Mouse (Mus musculus) CH12.LX (cell line): ENCODE measurements around the gene St7. TPM values are rescaled to one million over a fixed set of nuclear protein-coding genes. Genes with fewer than 3 reads are reported as not detected.

Experiments used
- DNase-seq: peaks from one replicate; pipeline ENCODE4 v3.0.0-alpha.2; 2013; ENCODE audit errors: extremely low read depth
- H3K27ac ChIP-seq: 2 replicates; pipeline ENCODE4 v1.5.1; 2012; ENCODE audit warnings: low read depth, mild to moderate bottlenecking, control low read depth, moderate library complexity; ENCODE audit not compliant: insufficient read depth
- H3K27me3 ChIP-seq: replicated peaks from 2 replicates; pipeline ENCODE3; 2012; ENCODE audit warnings: inconsistent platforms
- H3K36me3 ChIP-seq, 2 experiments: replicated peaks in 1 of 2; 2 replicates each; pipeline versions ENCODE3 to v1.6.1; 2012; ENCODE audit warnings: inconsistent platforms in 1 of 2, low read length in 1 of 2, mild to moderate bottlenecking in 1 of 2, mixed read lengths in 1 of 2, moderate library complexity in 1 of 2; ENCODE audit not compliant: control insufficient read depth in 1 of 2, insufficient read depth in 1 of 2
- H3K4me1 ChIP-seq, 2 experiments: 2 replicates each; pipeline ENCODE4 v1.6.1; 2012; ENCODE audit warnings: inconsistent platforms in 1 of 2, moderate library complexity in 1 of 2; ENCODE audit not compliant: insufficient read depth in 2 of 2, control insufficient read depth in 1 of 2
- H3K4me2 ChIP-seq: 2 replicates; pipeline ENCODE4 v1.6.1; 2012; ENCODE audit warnings: low read depth, mild to moderate bottlenecking, control low read depth; ENCODE audit not compliant: poor library complexity, insufficient read depth, severe bottlenecking
- H3K4me3 ChIP-seq, 3 experiments: fragments of 150-350 bp in 1 of 3; sonication (generic) in 1 of 3; replicated peaks in 1 of 3; 2 replicates each; pipeline versions ENCODE3 to v1.5.1; 2011 to 2012; ENCODE audit warnings: low read depth in 2 of 3, low read length in 2 of 3, mild to moderate bottlenecking in 2 of 3, moderate library complexity in 2 of 3, control low read depth in 1 of 3, improper control_type of control experiment in 1 of 3, inconsistent platforms in 1 of 3, mixed read lengths in 1 of 3; ENCODE audit not compliant: poor library complexity in 1 of 3
- H3K79me2 ChIP-seq: replicated peaks from 2 replicates; pipeline ENCODE4 v1.6.1; 2012; ENCODE audit warnings: mild to moderate bottlenecking, moderate library complexity; ENCODE audit not compliant: control insufficient read depth, poor library complexity, insufficient read depth, severe bottlenecking; ENCODE audit errors: extremely low read depth
- H3K9ac ChIP-seq: 2 replicates; pipeline ENCODE4 v1.6.1; 2012; ENCODE audit warnings: low read depth, mild to moderate bottlenecking, control low read depth, moderate library complexity; ENCODE audit not compliant: insufficient read depth
- H3K9me3 ChIP-seq: replicated peaks from 2 replicates; pipeline ENCODE3; 2012; ENCODE audit warnings: low read length, inconsistent platforms, mixed read lengths
- BHLHE40 ChIP-seq: IDR thresholded peaks from 2 replicates; pipeline ENCODE4 v1.6.1; 2011; ENCODE audit warnings: mild to moderate bottlenecking, low read depth, low read length, improper control_type of control experiment
- GABPA ChIP-seq: IDR thresholded peaks from 2 replicates; pipeline ENCODE4 v1.6.1; 2012; ENCODE audit warnings: low read depth, low read length, improper control_type of control experiment, inconsistent platforms; ENCODE audit not compliant: insufficient replicate concordance
- HCFC1 ChIP-seq: IDR thresholded peaks from 2 replicates; pipeline ENCODE4 v1.6.1; 2012; ENCODE audit warnings: low read depth, mild to moderate bottlenecking, inconsistent platforms, low read length, improper control_type of control experiment
- JUN ChIP-seq: IDR thresholded peaks from 2 replicates; pipeline ENCODE4 v1.6.1; 2011; ENCODE audit warnings: low read depth, mild to moderate bottlenecking, low read length, improper control_type of control experiment, moderate library complexity; ENCODE audit not compliant: insufficient read depth
- JUND ChIP-seq: conservative IDR thresholded peaks from 2 replicates; pipeline ENCODE4 v1.6.1; 2011; ENCODE audit warnings: low read depth, low read length, improper control_type of control experiment
- MAFK ChIP-seq: IDR thresholded peaks from 2 replicates; pipeline ENCODE4 v1.6.1; 2011; ENCODE audit warnings: low read length, improper control_type of control experiment; ENCODE audit not compliant: insufficient replicate concordance
- MXI1 ChIP-seq: IDR thresholded peaks from 2 replicates; pipeline ENCODE4 v1.6.1; 2011; ENCODE audit warnings: mild to moderate bottlenecking, low read depth, low read length, improper control_type of control experiment
- NELFE ChIP-seq: IDR thresholded peaks from 2 replicates; pipeline ENCODE4 v1.6.1; 2011; ENCODE audit warnings: low read depth, low read length, improper control_type of control experiment
- POLR2A ChIP-seq: IDR thresholded peaks from 2 replicates; pipeline ENCODE4 v1.6.1; 2011; ENCODE audit warnings: low read depth, mild to moderate bottlenecking, improper control_type of control experiment, low read length
- POLR2AphosphoS2 ChIP-seq: IDR thresholded peaks from 2 replicates; pipeline ENCODE4 v1.6.1; 2011; ENCODE audit warnings: low read depth, low read length, improper control_type of control experiment
- RAD21 ChIP-seq: IDR thresholded peaks from 2 replicates; pipeline ENCODE4 v1.6.1; 2011; ENCODE audit warnings: low read depth, mild to moderate bottlenecking, low read length, improper control_type of control experiment, moderate library complexity
- RCOR1 ChIP-seq: conservative IDR thresholded peaks from 2 replicates; pipeline ENCODE4 v1.6.1; 2012; ENCODE audit warnings: low read depth, mild to moderate bottlenecking, inconsistent platforms, low read length, improper control_type of control experiment
- UBTF ChIP-seq: IDR thresholded peaks from 2 replicates; pipeline ENCODE4 v1.6.1; 2012; ENCODE audit warnings: low read depth, mild to moderate bottlenecking, inconsistent platforms, low read length, improper control_type of control experiment, moderate library complexity
- ZC3H11A ChIP-seq: IDR thresholded peaks from 2 replicates; pipeline ENCODE4 v1.6.1; 2012; ENCODE audit warnings: low read depth, mild to moderate bottlenecking, inconsistent platforms, low read length, improper control_type of control experiment
- ZKSCAN1 ChIP-seq: IDR thresholded peaks from 2 replicates; pipeline ENCODE4 v1.6.1; 2012; ENCODE audit warnings: low read depth, inconsistent platforms, low read length, improper control_type of control experiment, borderline replicate concordance
- dilution Hi-C: fragments of 300-500 bp; cut with MboI; formaldehyde crosslinking; loops from 2 replicates; pipeline ENCODE4 v1.14.3; 2020; ENCODE audit warnings: low sequenced_read_pairs; ENCODE audit not compliant: extremely low pct_unique_long_range_greater_than_20kb, extremely low pct_ligation_motif_present
- in situ Hi-C: fragments of 300-500 bp; cut with MboI; formaldehyde crosslinking; loops from 3 replicates; pipeline ENCODE4 v1.14.3; 2019; ENCODE audit warnings: low sequenced_read_pairs, low pct_ligation_motif_present, low pct_unique_long_range_greater_than_20kb, mixed read lengths
- polyA plus RNA-seq: library from polyadenylated mRNA; unstranded; fragments of >175 nt; gene quantifications from 2 replicates; pipeline ENCODE4 v1.2.1, GENCODE M21; 2012; ENCODE audit warnings: low read depth; ENCODE audit not compliant: insufficient read length
- total RNA-seq, 2 experiments: library from RNA; depleted of rRNA; stranded (reverse); fragments of 300-350 nt in 1 of 2; fragments of >200 nt in 1 of 2; gene quantifications; 2 replicates each; pipeline ENCODE4 v1.2.3; 2012 to 2014

The St7 gene
- total and polyA plus RNA-seq, 3 experiments = 33.9 to 64.1 (median 35.3) TPM

DNA sequence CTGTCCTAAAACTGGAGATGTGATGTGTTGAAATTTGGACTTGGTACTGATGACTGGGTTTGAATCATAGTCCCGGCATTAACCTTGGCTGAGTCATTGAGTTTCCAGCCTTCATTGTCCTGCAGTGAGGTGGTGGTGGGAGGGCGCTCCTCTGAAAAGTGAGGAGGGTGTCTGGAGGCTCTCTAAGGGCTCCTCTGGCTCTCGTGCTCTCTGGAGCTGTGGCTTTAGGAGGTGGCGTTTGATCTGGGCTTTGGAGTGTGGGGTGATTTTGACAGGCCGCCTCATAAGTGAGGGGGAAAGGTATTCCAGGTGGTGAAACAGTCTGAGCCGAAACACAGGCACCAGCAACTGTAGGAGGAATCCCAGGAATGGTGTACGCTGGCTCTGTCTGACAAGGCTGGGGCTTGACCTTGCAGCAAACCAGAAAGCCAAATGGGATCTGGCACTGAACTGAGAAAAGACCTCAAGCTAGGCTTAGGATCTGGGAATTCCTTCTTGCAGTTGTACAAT is 184.0 kb downstream of the St7 start:
- no peak overlapping the region for H3K4me3 ChIP-seq
- no peaks in the 10 kb centered on the region for H3K27me3 ChIP-seq
- H3K9me3 ChIP-seq = no peaks in the 10 kb centered on the region
- TF ChIP-seq NELFE (no peak), JUND (no peak)
- TF ChIP-seq, all 38 proteins: peak for 0
- Histone ChIP-seq H3K27ac (no peak overlapping the region), H3K4me2 (no peak overlapping the region), H3K4me1 (peaks cover 0 to 3% of the 10 kb centered on the region in 2 experiments; a peak in 2 of 4 replicates), H3K79me2 (no peaks in the 10 kb centered on the region), H3K36me3 (peaks cover 6 to 52% of the 10 kb centered on the region in 2 experiments), H3K9ac (no peak overlapping the region)
- no peak for DNase-seq
- in situ Hi-C loops (no loop called here), dilution Hi-C loops (no loop called here)

DNA sequence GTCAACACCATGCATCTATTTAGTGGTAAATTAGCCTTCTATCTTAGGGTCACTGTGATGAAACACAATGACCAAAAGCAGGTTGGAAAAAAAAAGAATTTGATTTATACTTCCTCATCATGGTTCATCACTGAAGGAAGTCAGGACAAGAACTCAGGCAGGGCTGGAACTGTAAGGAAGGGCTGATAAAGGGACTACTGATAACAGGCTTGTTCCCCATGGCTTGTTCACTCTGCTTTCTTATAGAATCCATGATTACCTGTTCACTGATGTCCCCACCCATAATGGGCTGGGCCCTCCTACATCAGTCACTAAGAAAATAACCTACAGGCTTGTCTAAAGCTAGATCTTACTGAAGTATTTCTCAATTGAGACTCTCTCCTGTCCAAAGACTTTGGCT is 190.2 kb downstream of the St7 start:
- Histone ChIP-seq H3K79me2 (no peaks in the 10 kb centered on the region), H3K27me3 (no peaks in the 10 kb centered on the region), H3K9ac (no peak overlapping the region), H3K36me3 (peaks cover 12 to 55% of the 10 kb centered on the region in 2 experiments), H3K27ac (no peak overlapping the region), H3K4me3 (no peak overlapping the region), H3K9me3 (no peaks in the 10 kb centered on the region), H3K4me2 (no peak overlapping the region), H3K4me1 (no peaks in the 10 kb centered on the region)
- TF ChIP-seq UBTF (no peak), GABPA (no peak), POLR2A (no peak), ZC3H11A (no peak), RAD21 (no peak), BHLHE40 (no peak)
- DNase-seq = no peak
- dilution Hi-C loops = no loop called here
- in situ Hi-C loops = no loop called here

DNA sequence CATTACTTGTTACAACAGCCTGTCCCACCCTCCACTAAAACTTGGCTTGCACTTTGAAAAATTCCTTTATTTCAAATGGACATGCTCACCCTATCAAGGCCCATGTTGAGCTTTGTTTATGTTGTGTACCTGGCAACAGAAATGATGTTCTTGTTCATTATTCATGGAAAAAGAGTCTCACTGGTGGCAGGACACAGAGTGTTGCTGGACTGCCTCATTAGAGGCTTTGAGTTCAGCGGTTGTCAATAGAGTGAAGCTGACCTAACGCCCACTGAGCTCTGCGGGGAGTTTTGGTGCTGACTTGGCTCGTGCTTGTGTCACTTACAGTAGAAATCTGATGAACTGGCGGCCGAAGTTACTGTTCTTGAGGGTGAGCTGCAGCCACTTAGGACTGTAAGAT is 195.0 kb downstream of the St7 start:
- Histone ChIP-seq H3K4me3 (no peak overlapping the region), H3K27ac (no peak overlapping the region), H3K4me1 (no peaks in the 10 kb centered on the region), H3K36me3 (peaks cover 15 to 57% of the 10 kb centered on the region in 2 experiments), H3K9me3 (no peaks in the 10 kb centered on the region), H3K79me2 (no peaks in the 10 kb centered on the region), H3K27me3 (no peaks in the 10 kb centered on the region), H3K9ac (no peak overlapping the region), H3K4me2 (no peak overlapping the region)
- in situ Hi-C loops = no loop called here
- TF ChIP-seq ZKSCAN1 = no peak
- no peak for TF ChIP-seq POLR2AphosphoS2
- TF ChIP-seq JUN = no peak
- no peak for TF ChIP-seq HCFC1
- TF ChIP-seq MXI1 = no peak
- no peak for TF ChIP-seq RCOR1
- TF ChIP-seq MAFK = no peak
- dilution Hi-C loops = no loop called here
- no peak for DNase-seq
